Mouse (Mus musculus) cerebellum, adult 2 months (tissue): Measurements from ENCODE around the gene Habp2.

Experiments used
- CTCF ChIP-seq: fragments of 200-500 bp; IDR thresholded peaks from 2 replicates; pipeline ENCODE4 v1.5.1; 2011; ENCODE audit warnings: low read depth, mild to moderate bottlenecking, control low read depth, low read length, moderate library complexity, borderline replicate concordance; ENCODE audit not compliant: insufficient read depth
- POLR2A ChIP-seq: fragments of 200-500 bp; IDR thresholded peaks from 2 replicates; pipeline ENCODE4 v1.6.1; 2011; ENCODE audit warnings: low read length, control low read depth, borderline replicate concordance; ENCODE audit not compliant: insufficient read depth

GRCm38 (mm10) chr19:56367778-56368177 is 80.8 kb downstream of the Habp2 start:
- no peak for TF ChIP-seq POLR2A
- no peak for TF ChIP-seq CTCF
